Mouse (Mus musculus) midbrain, postnatal 0 days (tissue): ENCODE results near the gene Tbcd. TPM values are rescaled to one million over a fixed set of nuclear protein-coding genes. Genes with fewer than 3 reads are reported as not detected.
"Not testable (repeated sequence)": the region's sequence is repeated elsewhere in the genome, so short reads cannot be mapped to it uniquely, and the experiment has no call there.

Experiments used
- ATAC-seq: fragments of 200-750 bp; cut with Nextera tagmentation; 2 replicates; pipeline ENCODE4 v1.8.0; 2017; ENCODE audit warnings: moderate number of reproducible peaks, mild to moderate bottlenecking, moderate TSS enrichment, moderate library complexity; ENCODE audit not compliant: low FRiP score
- DNase-seq: peaks from one replicate; pipeline ENCODE4 v3.0.0-alpha.2; 2015; ENCODE audit warnings: low spot score
- H3K27ac ChIP-seq: fragments of 300-500 bp; sonication (generic); 2 replicates; pipeline ENCODE4 v1.5.1; 2014; ENCODE audit warnings: low read depth, mild to moderate bottlenecking, low read length, mixed read lengths
- H3K27me3 ChIP-seq: fragments of 300-500 bp; sonication (generic); 2 replicates; pipeline ENCODE4 v1.6.1; 2014; ENCODE audit warnings: low read length, control low read depth, mixed read lengths; ENCODE audit not compliant: insufficient read depth
- H3K36me3 ChIP-seq: fragments of 300-500 bp; sonication (generic); 2 replicates; pipeline ENCODE4 v1.6.1; 2014; ENCODE audit warnings: low read length, control low read depth, mixed read lengths; ENCODE audit not compliant: insufficient read depth
- H3K4me1 ChIP-seq: fragments of 300-500 bp; sonication (generic); 2 replicates; pipeline ENCODE4 v1.6.1; 2014; ENCODE audit warnings: mild to moderate bottlenecking, control low read depth, antibody characterized with exemption, low read length, mixed read lengths; ENCODE audit not compliant: insufficient read depth
- H3K4me2 ChIP-seq: fragments of 300-500 bp; sonication (generic); 2 replicates; pipeline ENCODE4 v1.6.1; 2014; ENCODE audit warnings: low read depth, mild to moderate bottlenecking, low read length, mixed read lengths; ENCODE audit not compliant: poor library complexity, severe bottlenecking
- H3K4me3 ChIP-seq: fragments of 300-500 bp; sonication (generic); 2 replicates; pipeline ENCODE4 v1.5.1; 2014; ENCODE audit warnings: low read depth, mild to moderate bottlenecking, low read length, moderate library complexity
- H3K9ac ChIP-seq: fragments of 300-500 bp; sonication (generic); replicated peaks from 2 replicates; pipeline ENCODE4 v1.6.1; 2014; ENCODE audit warnings: mild to moderate bottlenecking, low read length, moderate library complexity, mixed read lengths; ENCODE audit not compliant: poor library complexity, severe bottlenecking
- H3K9me3 ChIP-seq: fragments of 300-500 bp; sonication (generic); 2 replicates; pipeline ENCODE4 v1.6.1; 2016; ENCODE audit warnings: low read length, control low read depth
- CTCF ChIP-seq: IDR thresholded peaks from 2 replicates; pipeline ENCODE4 v1.5.1; 2016; ENCODE audit warnings: antibody characterized with exemption, mild to moderate bottlenecking
- WGBS: fragments of 180-500 bp; shearing (Covaris S2); extraction: QIAGEN DNeasy Blood & Tissue Kit; methylation state at CpG from one replicate; pipeline ENCODE4 v1.1.7; 2014; 5-methylcytosine and 5-hydroxymethylcytosine counted together
- polyA plus RNA-seq: library from polyadenylated mRNA; unstranded; fragments of >200 nt; fragmentation: Nextera tagmentation; extraction: Ambion mirVana; gene quantifications from 2 replicates; pipeline ENCODE4 v1.2.1, GENCODE M21; 2015
- total RNA-seq: library from RNA; depleted of rRNA; stranded (reverse); fragments of >200 nt; gene quantifications from 2 replicates; pipeline ENCODE4 v1.2.3, GENCODE M21; 2014; rRNA removed

Gene Tbcd
- total and polyA plus RNA-seq, 2 experiments from 2014 or later, result 56.5 to 87.9 TPM

GRCm38 (mm10) chr11:121655166-121655806 is 203.5 kb downstream of the Tbcd start:
- Histone ChIP-seq H3K4me2 (no peak overlapping the region), H3K4me1 (no peaks in the 10 kb centered on the region), H3K27ac (no peak overlapping the region), H3K9ac (no peak overlapping the region), H3K4me3 (no peak overlapping the region), H3K27me3 (no peaks in the 10 kb centered on the region), H3K36me3 (0 out of 2 replicates have a peak, but pooled peaks cover 4% of the 10 kb centered on the region), H3K9me3 (no peaks in the 10 kb centered on the region)
- DNase-seq (no peak), ATAC-seq (no peak)
- TF ChIP-seq CTCF, result no peak
- WGBS, result 89% methylated on average over 6 of the region's 6 CpGs

- no peak overlapping the region for H3K9ac ChIP-seq
- no peak for TF ChIP-seq CTCF
- H3K4me2 ChIP-seq, result no peak overlapping the region
- H3K9me3 ChIP-seq, result no peaks in the 10 kb centered on the region
- no peak for ATAC-seq
- 88% methylated on average over 6 of the region's 6 CpGs for WGBS
- no peaks in the 10 kb centered on the region for H3K27me3 ChIP-seq
- no peak overlapping the region for H3K27ac ChIP-seq
- H3K4me3 ChIP-seq, result no peak overlapping the region
- H3K4me1 ChIP-seq, result no peaks in the 10 kb centered on the region
- 0 out of 2 replicates have a peak, but pooled peaks cover 4% of the 10 kb centered on the region for H3K36me3 ChIP-seq
- DNase-seq, result no peak
These were observed 204.2 kb downstream of the Tbcd start for GRCm38 (mm10) chr11:121655807-121656511.

GRCm38 (mm10) chr11:121658151-121658550 is 206.4 kb downstream of the Tbcd start:
- no peak for DNase-seq
- Histone ChIP-seq H3K4me1 (no peaks in the 10 kb centered on the region), H3K9me3 (no peaks in the 10 kb centered on the region), H3K4me3 (no peak overlapping the region), H3K9ac (no peak overlapping the region), H3K27me3 (no peaks in the 10 kb centered on the region), H3K27ac (no peak overlapping the region), H3K36me3 (peaks cover 4% of the 10 kb centered on the region; the same call in 1 of the 2 replicates), H3K4me2 (no peak overlapping the region)
- ATAC-seq, result no peak
- TF ChIP-seq CTCF, result peak; percentile 32; the same call in 1 of the 2 replicates
- 42% methylated on average over 1 of the region's 1 CpGs for WGBS

DNA sequence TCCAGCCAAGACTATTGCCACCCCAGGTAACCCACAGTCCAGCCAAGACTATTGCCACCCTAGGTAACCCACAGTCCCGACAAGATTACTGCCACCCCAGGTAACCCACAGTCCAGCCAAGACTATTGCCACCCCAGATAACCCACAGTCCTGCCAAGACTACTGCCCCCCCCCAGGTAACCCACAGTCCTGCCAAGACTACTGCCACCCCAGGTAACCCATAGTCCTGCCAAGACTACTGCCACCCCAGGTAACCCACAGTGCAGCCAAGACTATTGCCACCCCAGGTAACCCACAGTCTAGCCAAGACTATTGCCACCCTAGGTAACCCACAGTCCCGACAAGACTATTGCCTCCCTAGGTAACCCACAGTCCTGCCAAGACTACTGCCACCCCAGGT is 208.9 kb downstream of the Tbcd start:
- H3K9ac ChIP-seq, H3K4me2 ChIP-seq, H3K27me3 ChIP-seq, H3K36me3 ChIP-seq, H3K4me1 ChIP-seq, H3K27ac ChIP-seq, H3K4me3 ChIP-seq, ATAC-seq, H3K9me3 ChIP-seq, DNase-seq: not testable (repeated sequence)
- whole genome bisulfite sequencing, result 91% methylated on average over 2 of the region's 2 CpGs

DNA sequence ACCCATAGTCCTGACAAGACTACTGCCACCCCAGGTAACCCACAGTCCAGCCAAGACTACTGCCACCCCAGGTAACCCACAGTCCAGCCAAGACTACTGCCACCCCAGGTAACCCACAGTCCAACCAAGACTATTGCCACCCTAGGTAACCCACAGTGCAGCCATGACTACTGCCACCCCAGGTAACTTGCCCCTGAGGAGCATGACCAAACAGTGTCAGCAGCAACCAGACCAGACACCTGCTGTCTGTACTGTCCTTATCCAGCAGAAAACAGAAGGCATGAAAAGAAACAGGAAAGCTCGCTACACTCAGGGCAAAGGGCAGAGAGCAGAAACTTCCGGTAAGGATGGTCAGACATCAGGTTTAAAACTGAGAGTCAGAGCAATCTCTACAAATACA is 209.4 kb downstream of the Tbcd start:
- Histone ChIP-seq H3K4me2 (no peak overlapping the region), H3K9me3 (no peaks in the 10 kb centered on the region), H3K27ac (no peak overlapping the region), H3K9ac (no peak overlapping the region), H3K4me3 (no peak overlapping the region), H3K4me1 (no peaks in the 10 kb centered on the region), H3K36me3 (peaks cover 4% of the 10 kb centered on the region; the same call in 1 of the 2 replicates), H3K27me3 (no peaks in the 10 kb centered on the region)
- WGBS, result 91% methylated on average over 2 of the region's 2 CpGs
- ATAC-seq, result no peak
- TF ChIP-seq CTCF, result no peak
- DNase-seq, result no peak

Other genes with a start within 250 kb of the Tbcd start
- gene Hexdc, start 247.5 kb upstream of the Tbcd start, total RNA-seq, result 85.2 and 87.4 TPM in 2 replicates
- gene Hexdc, start 247.5 kb upstream of the Tbcd start, polyA plus RNA-seq, result 37.4 and 38.1 TPM in 2 replicates
- gene Ogfod3, start 247.2 kb upstream of the Tbcd start, total RNA-seq, result 8.9 and 12.0 TPM in 2 replicates
- 25.2 and 32.5 TPM in 2 replicates for gene Ogfod3, start 247.2 kb upstream of the Tbcd start, polyA plus RNA-seq
- gene Cybc1, start 222.6 kb upstream of the Tbcd start, total RNA-seq, result 26.5 and 29.1 TPM in 2 replicates
- 18.7 and 20.9 TPM in 2 replicates for gene Cybc1, start 222.6 kb upstream of the Tbcd start, polyA plus RNA-seq
- 112 and 129 TPM in 2 replicates for gene Narf, start 214.7 kb upstream of the Tbcd start, total RNA-seq
- gene Narf, start 214.7 kb upstream of the Tbcd start, polyA plus RNA-seq, result 37.4 and 38.0 TPM in 2 replicates
- 92.5 and 92.9 TPM in 2 replicates for gene Foxk2, start 192.0 kb upstream of the Tbcd start, total RNA-seq
- 13.2 and 13.7 TPM in 2 replicates for gene Foxk2, start 192.0 kb upstream of the Tbcd start, polyA plus RNA-seq
- 71.9 and 72.5 TPM in 2 replicates for gene Wdr45b, start 97.5 kb upstream of the Tbcd start, total RNA-seq
- gene Wdr45b, start 97.5 kb upstream of the Tbcd start, polyA plus RNA-seq, result 87.1 and 89.2 TPM in 2 replicates
- 15.0 and 18.3 TPM in 2 replicates for gene Rab40b, start 63.7 kb upstream of the Tbcd start, total RNA-seq
- gene Rab40b, start 63.7 kb upstream of the Tbcd start, polyA plus RNA-seq, result 14.8 and 15.7 TPM in 2 replicates
- gene Fn3krp, start 30.5 kb upstream of the Tbcd start, total RNA-seq, result 17.2 and 22.4 TPM in 2 replicates
- gene Fn3krp, start 30.5 kb upstream of the Tbcd start, polyA plus RNA-seq, result 8.3 and 9.0 TPM in 2 replicates
- 2.2 and 8.2 TPM in 2 replicates for gene Fn3k, start 17.0 kb upstream of the Tbcd start, total RNA-seq
- gene Fn3k, start 17.0 kb upstream of the Tbcd start, polyA plus RNA-seq, result 3.7 and 3.9 TPM in 2 replicates
- 0.33 and 0.71 TPM in 2 replicates for gene Zfp750, start 67.4 kb downstream of the Tbcd start, total RNA-seq
- gene Zfp750, start 67.4 kb downstream of the Tbcd start, polyA plus RNA-seq, result 0.22 and 0.35 TPM in 2 replicates
- 10.1 and 10.5 TPM in 2 replicates for gene B3gntl1, start 221.2 kb downstream of the Tbcd start, total RNA-seq
- gene B3gntl1, start 221.2 kb downstream of the Tbcd start, polyA plus RNA-seq, result 5.8 and 6.6 TPM in 2 replicates
- 10.2 and 15.8 TPM in 2 replicates for gene Metrnl, start 249.6 kb downstream of the Tbcd start, total RNA-seq
- 12.5 and 15.4 TPM in 2 replicates for gene Metrnl, start 249.6 kb downstream of the Tbcd start, polyA plus RNA-seq